Comparison of ENCODE assay signal across 9 mouse cellular contexts in genomic region chr14:12151927-12152326, GRCm38 (mm10).
DNase-seq lines count a peak whose midpoint lies in the region; ATAC-seq lines count a peak whose summit lies in the region.
"Had no signal": no experiment of that assay in that cellular context is flagged by ENCODE, and none has a peak within 500 bp of the region (broad histone marks: within the 10 kb centered on the region; RNA-seq: fewer than 3 reads in every experiment).

No protein-coding gene starts in this region.

- H3K4me3 ChIP-seq in forebrain, embryonic 16.5 days (replicated peaks; ENCODE audit: low read length): no peak overlapping the region
- H3K4me3 ChIP-seq in limb, embryonic 10.5 days: no peak overlapping the region
- no peak overlapping the region for H3K4me3 ChIP-seq in neural tube, embryonic 11.5 days (ENCODE audit: low read depth, low read length)
- H3K4me3 ChIP-seq: liver, embryonic 13.5 days had no signal

- H3K27ac ChIP-seq in forebrain, embryonic 16.5 days (ENCODE audit: low read length): no peak overlapping the region
- H3K27ac ChIP-seq in limb, embryonic 10.5 days: no peak overlapping the region
- no peak overlapping the region for H3K27ac ChIP-seq in neural tube, embryonic 11.5 days (ENCODE audit: low read depth, low read length)
- H3K27ac ChIP-seq: liver, embryonic 13.5 days had no signal

- no peaks in the 10 kb centered on the region for H3K9me3 ChIP-seq in forebrain, embryonic 16.5 days (ENCODE audit: control insufficient read depth, low read length)
- H3K9me3 ChIP-seq in limb, embryonic 10.5 days (replicated peaks): no peaks in the 10 kb centered on the region
- no peaks in the 10 kb centered on the region for H3K9me3 ChIP-seq in neural tube, embryonic 11.5 days (ENCODE audit: control insufficient read depth, low read length)
- H3K9me3 ChIP-seq: liver, embryonic 13.5 days had no signal

- no peak overlapping the region for H3K4me2 ChIP-seq in forebrain, embryonic 16.5 days (ENCODE audit: low read length)
- no peak overlapping the region for H3K4me2 ChIP-seq in neural tube, embryonic 11.5 days (ENCODE audit: low read depth)
- H3K4me2 ChIP-seq: liver, embryonic 13.5 days had no signal

- H3K27me3 ChIP-seq in forebrain, embryonic 16.5 days (replicated peaks; ENCODE audit: control insufficient read depth, insufficient read depth, low read length): no peaks in the 10 kb centered on the region
- no peaks in the 10 kb centered on the region for H3K27me3 ChIP-seq in limb, embryonic 10.5 days (ENCODE audit: low read depth, poor library complexity, severe bottlenecking)
- no peaks in the 10 kb centered on the region for H3K27me3 ChIP-seq in neural tube, embryonic 11.5 days (ENCODE audit: control insufficient read depth, insufficient read depth, low read length)
- H3K27me3 ChIP-seq: liver, embryonic 13.5 days had no signal

- peaks cover 2% of the 10 kb centered on the region; the same call in 1 of the 2 replicates for H3K4me1 ChIP-seq in forebrain, embryonic 16.5 days (replicated peaks; ENCODE audit: control insufficient read depth, insufficient read depth, low read length)
- H3K4me1 ChIP-seq in limb, embryonic 10.5 days: peaks cover 8% of the 10 kb centered on the region; the same call in 1 of the 2 replicates
- H3K4me1 ChIP-seq in neural tube, embryonic 11.5 days (ENCODE audit: control insufficient read depth, insufficient read depth, low read length): no peaks in the 10 kb centered on the region
- H3K4me1 ChIP-seq: liver, embryonic 13.5 days had no signal

- 35% methylated on average over 3 of the region's 3 CpGs for WGBS in forebrain, embryonic 16.5 days
- WGBS in limb, embryonic 10.5 days: 63% methylated on average over 3 of the region's 3 CpGs
- 55% methylated on average over 3 of the region's 3 CpGs for WGBS in neural tube, embryonic 11.5 days

- no peaks in the 10 kb centered on the region for H3K36me3 ChIP-seq in forebrain, embryonic 16.5 days (ENCODE audit: control insufficient read depth, insufficient read depth)
- peaks cover 9% of the 10 kb centered on the region for H3K36me3 ChIP-seq in limb, embryonic 10.5 days
- H3K36me3 ChIP-seq in neural tube, embryonic 11.5 days (ENCODE audit: control insufficient read depth, insufficient read depth, low read length): no peaks in the 10 kb centered on the region
- H3K36me3 ChIP-seq: liver, embryonic 13.5 days had no signal

- peak; percentile 93 for ATAC-seq in forebrain, embryonic 16.5 days
- ATAC-seq in neural tube, embryonic 11.5 days (ENCODE audit: insufficient read depth, low FRiP score, low TSS enrichment): peak; percentile 79
- ATAC-seq in monocyte, adult 5-6 weeks (replicated peaks; ENCODE audit: insufficient number of reproducible peaks, low FRiP score, low TSS enrichment, poor library complexity, severe bottlenecking): no peak

- DNase-seq in heart, adult 8-10 months (ENCODE audit: low spot score): peak; percentile 50
- no peak for DNase-seq in heart, adult 11 months
- peak; percentile 67 to 70 for DNase-seq in cerebellum, adult 18-20 months
- peak; percentile 40 to 72 for DNase-seq in kidney, adult 8-10 months
- peak; percentile 56 for DNase-seq in limb, embryonic 10.5 days (ENCODE audit: low spot score)
- peak; percentile 67 for DNase-seq in neural tube, embryonic 11.5 days (ENCODE audit: low spot score)
- DNase-seq: liver, embryonic 13.5 days had no signal

- H3K9ac ChIP-seq in forebrain, embryonic 16.5 days (replicated peaks; ENCODE audit: low read depth, low read length): no peak overlapping the region
- H3K9ac ChIP-seq in neural tube, embryonic 11.5 days (ENCODE audit: low read length): no peak overlapping the region
- H3K9ac ChIP-seq: liver, embryonic 13.5 days had no signal
